Mouse (Mus musculus): ENCODE results near the gene Olfr424.

The Olfr424 gene

GRCm38 (mm10) chr1:174131217-174131616 lies at the start of gene Olfr424:
TSS of gene Olfr424 (plus strand) at chr1:174131517.
- DNase-seq = no peak

DNA sequence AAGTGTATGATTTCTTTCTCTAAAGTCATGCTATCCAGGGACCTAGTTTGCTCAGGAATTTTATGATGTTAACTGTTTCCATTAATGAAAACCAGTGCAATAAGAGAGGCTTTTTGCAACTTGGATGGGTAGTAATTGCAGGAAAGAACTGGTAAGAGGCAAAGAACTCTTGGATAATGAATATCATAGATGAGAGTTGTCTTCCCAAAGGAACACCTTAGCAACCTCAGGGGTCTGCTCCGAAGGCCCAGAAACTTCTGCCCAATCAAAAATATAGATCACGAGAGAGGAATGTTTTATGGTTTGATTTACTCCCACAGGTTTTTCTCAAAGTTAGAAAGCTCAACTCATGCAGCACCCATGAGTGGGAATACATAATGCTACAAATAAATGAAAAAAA lies 47.3 kb upstream of the Olfr424 start, which contains the start of gene Olfr429:
Gene Olfr429, plus strand, starts transcription at position 301 of the 400 bp plus-strand sequence.
- DNase-seq = no peak

DNA sequence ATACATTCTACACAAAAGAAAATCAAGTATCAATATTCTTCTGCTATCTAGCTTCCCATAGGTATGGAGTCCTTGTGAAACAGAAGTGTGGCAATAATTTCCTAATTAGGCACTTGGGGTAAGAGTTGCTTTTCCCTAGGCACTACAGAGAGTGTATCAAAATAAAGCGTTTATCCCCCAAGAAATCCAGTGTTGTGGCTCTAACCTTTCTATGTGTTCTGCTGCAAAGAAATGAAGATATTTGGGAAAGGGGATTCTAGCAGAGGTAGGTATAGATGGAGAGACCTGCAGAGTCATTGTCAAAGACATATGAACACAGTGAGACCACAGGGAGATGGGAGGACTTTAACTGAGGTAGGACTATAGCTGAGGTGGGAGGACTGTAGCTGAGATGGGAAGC lies 34.7 kb upstream of the Olfr424 start, which contains the start of gene Olfr427:
Gene Olfr427, plus strand, starts transcription at position 301 of the 400 bp plus-strand sequence.
- no peak for DNase-seq

- DNase-seq = no peak
These were observed 27.6 kb upstream of the Olfr424 start for GRCm38 (mm10) chr1:174103735-174104134.

GRCm38 (mm10) chr1:174121062-174121461 lies 10.3 kb upstream of the Olfr424 start, which contains the start of gene Olfr231:
TSS of gene Olfr231 (minus strand) at chr1:174121162.
- DNase-seq = no peak

- no peak for DNase-seq
These were observed 682 bp downstream of the Olfr424 start for GRCm38 (mm10) chr1:174131999-174132398.

GRCm38 (mm10) chr1:174141384-174141783 lies 10.1 kb downstream of the Olfr424 start:
- no peak for DNase-seq

DNA sequence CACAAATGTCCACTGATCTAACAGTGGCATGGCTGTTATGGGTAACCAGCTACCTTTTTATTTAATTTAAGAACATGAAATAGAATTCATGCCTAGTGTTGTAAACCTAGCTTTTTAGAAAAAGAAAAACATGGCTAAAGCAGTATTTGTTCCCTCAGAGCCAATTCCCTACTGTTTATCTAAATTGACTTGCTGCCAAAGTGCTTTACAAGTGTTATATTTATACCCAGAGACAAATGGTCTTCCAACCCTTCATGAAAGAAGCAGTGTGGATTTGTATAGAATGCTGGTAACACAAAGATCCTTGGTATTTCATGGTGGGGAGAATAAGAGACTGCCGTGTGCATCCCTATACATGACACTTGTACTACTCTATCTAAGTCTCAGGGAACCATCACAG lies 15.4 kb downstream of the Olfr424 start:
- no peak for DNase-seq

GRCm38 (mm10) chr1:174149289-174149688 lies 18.0 kb downstream of the Olfr424 start:
- DNase-seq = no peak

DNA sequence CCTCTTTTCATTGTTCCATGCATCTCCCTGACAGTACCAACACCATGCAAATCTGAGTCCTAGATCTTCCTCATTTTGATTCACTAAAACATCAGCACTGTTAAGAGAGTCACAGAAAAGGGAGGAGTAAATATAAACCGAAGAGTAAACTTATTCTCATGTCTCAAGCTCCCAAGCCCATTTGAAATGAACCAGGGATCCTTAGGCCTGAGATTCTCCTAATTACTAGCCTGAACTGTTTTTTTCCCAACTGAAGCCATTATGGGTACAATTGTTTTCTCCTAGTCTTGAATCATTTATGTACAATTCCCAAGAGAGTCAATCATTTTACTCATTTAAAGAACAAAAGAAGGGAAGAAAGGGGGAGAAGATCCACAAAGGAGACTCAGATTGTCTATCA lies 24.0 kb downstream of the Olfr424 start, which contains the start of gene Olfr420:
Gene Olfr420, plus strand, starts transcription at position 301 of the 400 bp plus-strand sequence.
- DNase-seq = no peak

GRCm38 (mm10) chr1:174157622-174158021 lies 26.3 kb downstream of the Olfr424 start:
- no peak for DNase-seq

DNA sequence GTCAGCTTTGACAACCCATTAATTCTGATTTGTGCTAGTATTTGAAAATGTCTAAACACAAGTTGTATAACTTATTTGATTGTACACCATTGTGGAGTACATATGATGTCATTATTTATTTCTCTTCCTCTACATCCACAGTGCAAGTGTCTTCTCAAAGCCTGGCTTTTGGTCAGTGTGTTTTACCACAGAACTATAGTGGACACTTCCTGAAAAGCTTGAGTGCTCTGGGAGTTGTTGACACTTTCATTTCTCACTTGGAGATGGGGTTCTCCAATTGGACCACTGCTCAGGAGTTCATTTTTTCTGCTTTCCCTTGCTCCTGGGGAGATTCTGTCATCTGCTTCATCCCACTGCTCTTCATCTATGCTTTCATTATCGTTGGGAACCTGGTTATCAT lies 27.2 kb downstream of the Olfr424 start:
- no peak for DNase-seq

DNA sequence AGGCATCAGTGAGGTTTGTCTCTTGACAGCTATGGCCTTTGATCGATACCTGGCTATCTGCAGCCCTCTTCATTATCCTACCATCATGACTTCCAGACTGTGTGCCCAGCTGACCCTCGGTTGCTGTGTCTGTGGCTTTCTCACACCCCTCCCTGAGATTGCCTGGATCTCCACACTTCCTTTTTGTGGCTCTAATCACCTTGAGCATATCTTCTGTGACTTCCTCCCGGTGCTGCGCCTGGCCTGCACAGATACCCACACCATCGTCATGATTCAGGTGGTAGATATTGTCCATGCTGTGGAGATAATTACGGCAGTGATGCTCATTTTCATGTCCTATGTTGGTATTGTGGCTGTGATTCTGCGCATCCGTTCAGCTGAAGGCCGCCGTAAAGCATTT lies 27.8 kb downstream of the Olfr424 start:
- no peak for DNase-seq

GRCm38 (mm10) chr1:174169024-174169423 lies 37.7 kb downstream of the Olfr424 start:
- no peak for DNase-seq

- DNase-seq = no peak
These were observed 39.6 kb downstream of the Olfr424 start for GRCm38 (mm10) chr1:174170706-174171501.

GRCm38 (mm10) chr1:174171537-174171936 lies 40.2 kb downstream of the Olfr424 start:
- no peak for DNase-seq

DNA sequence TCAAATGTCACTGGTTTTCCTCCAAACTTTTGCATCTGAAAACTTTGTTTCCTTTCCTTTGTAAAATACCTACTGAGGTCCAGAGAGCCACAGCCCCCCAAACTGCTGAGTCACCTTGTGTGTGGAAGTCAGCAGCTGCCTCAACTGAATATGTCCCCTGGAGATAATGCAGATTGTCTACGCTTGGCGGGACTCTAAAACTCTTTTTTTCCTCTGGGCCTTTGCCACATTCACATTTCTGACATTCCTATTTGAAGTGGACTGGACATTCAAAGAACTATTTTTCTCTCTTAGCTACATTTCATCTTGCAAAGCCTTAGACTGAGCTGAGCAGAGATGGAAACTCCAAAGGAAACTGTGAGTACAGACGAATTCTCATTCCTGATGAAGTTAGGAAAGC lies 41.3 kb downstream of the Olfr424 start, which contains the start of gene Spta1:
Gene Spta1, plus strand, starts transcription at position 172 of the 400 bp plus-strand sequence.
- DNase-seq = no peak
